Mouse (Mus musculus): Measurements from ENCODE around the gene Klrb1c. TPM values are rescaled to one million over a fixed set of nuclear protein-coding genes. Genes with fewer than 3 reads are reported as not detected.

Klrb1c gene
- total RNA-seq (2014; rRNA removed): 0.09 and 0.77 TPM in 2 replicates
- 0.09 and 0.25 TPM in 2 replicates for polyA plus RNA-seq (2015; fragmentation: Nextera tagmentation; extraction: Ambion mirVana)

DNA sequence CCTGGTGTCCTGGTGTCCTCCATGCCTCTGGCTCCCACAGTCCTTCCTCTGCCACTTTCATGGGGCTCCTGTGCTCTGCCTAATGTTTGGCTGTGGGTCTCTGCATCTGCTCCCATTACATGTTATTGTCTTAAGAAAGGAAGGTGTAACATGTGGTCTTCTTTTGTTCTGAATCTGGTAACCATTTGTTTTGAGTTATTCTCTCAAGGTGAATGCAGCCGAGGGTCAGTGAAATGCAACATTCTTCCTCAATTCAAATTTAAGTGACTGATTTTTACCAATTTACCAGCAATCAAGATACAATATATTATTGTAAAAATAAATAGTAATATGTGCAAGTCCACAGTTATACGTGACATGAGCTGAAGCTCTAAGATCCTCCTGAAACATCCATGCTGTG is at the start of gene Klrb1c:
Gene Klrb1c (minus strand): TSS at position 101 of the 400 bp plus-strand sequence.
- ATAC-seq (ENCODE audit: low FRiP score) (no peak), DNase-seq (ENCODE audit: low spot score) (no peak)
- no peaks in the 10 kb centered on the region for H3K36me3 ChIP-seq (ENCODE audit: insufficient read depth, low read length)
- WGBS: 94% methylated on average over 2 of the region's 2 CpGs
- H3K27ac ChIP-seq (ENCODE audit: low read depth, low read length): no peak within 1 kb of the TSS
- no peak within 1 kb of the TSS for H3K4me2 ChIP-seq (ENCODE audit: low read depth, low read length, poor library complexity, severe bottlenecking)
- H3K4me3 ChIP-seq (ENCODE audit: low read depth, low read length): no peak within 1 kb of the TSS
- no peaks in the 10 kb centered on the region for H3K4me1 ChIP-seq (ENCODE audit: insufficient read depth, low read length)
- H3K27me3 ChIP-seq (ENCODE audit: insufficient read depth, low read length): no peaks in the 10 kb centered on the region
- 0 out of 2 replicates have a peak, but pooled peaks cover 3% of the 10 kb centered on the region for H3K9me3 ChIP-seq (ENCODE audit: low read length)
- no peak for TF ChIP-seq CTCF (IDR thresholded peaks at IDR 0.05)
- no peak within 1 kb of the TSS for H3K9ac ChIP-seq (replicated peaks; ENCODE audit: low read length, poor library complexity, severe bottlenecking)

DNA sequence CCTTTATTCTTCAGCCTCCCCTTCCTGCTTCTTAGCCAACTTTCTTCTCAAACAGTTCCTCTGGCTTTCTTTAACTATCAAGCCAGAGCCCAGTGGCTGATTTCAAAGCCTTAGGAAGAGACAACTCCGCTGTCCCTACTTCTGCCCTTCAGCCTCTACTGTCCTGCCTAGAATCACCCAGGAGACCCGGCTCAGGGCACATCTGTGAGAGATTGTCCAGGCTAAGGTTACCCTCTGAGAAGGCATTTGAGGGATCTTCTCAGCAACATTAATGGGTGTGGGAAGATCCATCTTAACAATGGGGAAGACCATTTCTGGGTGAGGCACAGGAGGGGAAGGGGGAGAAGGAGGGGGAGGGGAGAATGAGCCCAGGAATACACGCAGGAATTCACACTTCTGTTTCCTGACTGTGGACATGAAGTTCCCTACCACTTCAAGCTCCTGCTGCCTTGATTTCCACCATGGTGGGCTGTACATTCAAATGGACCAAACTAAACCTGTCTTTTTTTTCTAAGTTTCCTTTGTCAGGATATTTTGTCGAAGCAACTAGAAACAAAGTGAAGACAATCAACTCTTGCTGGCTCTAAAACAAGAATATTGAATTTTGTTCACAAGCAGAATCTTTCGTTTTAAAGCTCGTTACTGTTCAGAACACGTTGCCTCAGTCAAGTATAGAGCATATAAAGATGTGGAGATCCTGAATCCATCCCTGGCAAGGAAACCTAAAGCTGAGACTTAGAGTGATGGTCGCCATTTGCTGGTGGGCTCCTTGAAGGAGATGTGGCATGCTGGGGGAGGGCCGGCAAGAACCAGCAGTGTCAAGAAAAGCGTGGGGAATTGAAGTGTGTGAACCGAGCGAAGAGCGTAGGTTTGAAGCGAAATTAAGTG is 48.7 kb upstream of the Klrb1c start:
- Histone ChIP-seq H3K4me2 (ENCODE audit: low read depth, low read length, poor library complexity, severe bottlenecking) (peak overlapping the region; percentile 59), H3K4me3 (ENCODE audit: low read depth, low read length) (peak overlapping the region; percentile 78), H3K27me3 (ENCODE audit: insufficient read depth, low read length) (no peaks in the 10 kb centered on the region), H3K36me3 (ENCODE audit: insufficient read depth, low read length) (no peaks in the 10 kb centered on the region), H3K27ac (ENCODE audit: low read depth, low read length) (peak overlapping the region; percentile 95), H3K9me3 (ENCODE audit: low read length) (no peaks in the 10 kb centered on the region), H3K9ac (replicated peaks; ENCODE audit: low read length, poor library complexity, severe bottlenecking) (peak overlapping the region; percentile 71), H3K4me1 (ENCODE audit: insufficient read depth, low read length) (no peaks in the 10 kb centered on the region)
- TF ChIP-seq CTCF (IDR thresholded peaks at IDR 0.05): no peak
- DNase-seq (ENCODE audit: low spot score) (peak; percentile 50), ATAC-seq (ENCODE audit: low FRiP score) (peak; percentile 42)
- 2% methylated on average over 14 of the region's 14 CpGs for WGBS

DNA sequence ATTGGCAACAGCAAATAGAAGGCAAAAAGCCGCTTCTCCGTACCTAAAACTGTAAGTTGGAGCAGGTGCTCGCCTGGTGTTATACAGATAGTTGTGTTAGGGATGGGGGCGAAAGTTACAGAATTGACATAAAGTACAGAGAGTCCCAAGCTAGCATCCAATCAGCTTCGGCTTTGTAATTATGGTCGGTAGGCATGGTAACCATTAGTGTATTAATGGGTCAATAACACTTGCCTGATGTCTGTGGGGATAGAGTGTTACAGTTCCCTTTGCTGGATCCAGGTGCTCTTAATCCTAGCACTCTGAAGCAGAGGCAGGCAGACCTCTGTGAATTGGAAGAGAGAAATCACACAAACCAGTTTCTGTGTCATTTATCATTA is 47.9 kb upstream of the Klrb1c start:
- no peak for TF ChIP-seq CTCF (IDR thresholded peaks at IDR 0.05)
- Histone ChIP-seq H3K27me3 (ENCODE audit: insufficient read depth, low read length) (no peaks in the 10 kb centered on the region), H3K4me2 (ENCODE audit: low read depth, low read length, poor library complexity, severe bottlenecking) (peak overlapping the region; percentile 59), H3K4me1 (ENCODE audit: insufficient read depth, low read length) (no peaks in the 10 kb centered on the region), H3K9ac (replicated peaks; ENCODE audit: low read length, poor library complexity, severe bottlenecking) (no peak overlapping the region), H3K36me3 (ENCODE audit: insufficient read depth, low read length) (no peaks in the 10 kb centered on the region), H3K9me3 (ENCODE audit: low read length) (no peaks in the 10 kb centered on the region), H3K27ac (ENCODE audit: low read depth, low read length) (peak overlapping the region; percentile 95), H3K4me3 (ENCODE audit: low read depth, low read length) (peak overlapping the region; percentile 78)
- DNase-seq (ENCODE audit: low spot score): no peak
- 86% methylated on average over 6 of the region's 6 CpGs for WGBS
- no peak for ATAC-seq (ENCODE audit: low FRiP score)

DNA sequence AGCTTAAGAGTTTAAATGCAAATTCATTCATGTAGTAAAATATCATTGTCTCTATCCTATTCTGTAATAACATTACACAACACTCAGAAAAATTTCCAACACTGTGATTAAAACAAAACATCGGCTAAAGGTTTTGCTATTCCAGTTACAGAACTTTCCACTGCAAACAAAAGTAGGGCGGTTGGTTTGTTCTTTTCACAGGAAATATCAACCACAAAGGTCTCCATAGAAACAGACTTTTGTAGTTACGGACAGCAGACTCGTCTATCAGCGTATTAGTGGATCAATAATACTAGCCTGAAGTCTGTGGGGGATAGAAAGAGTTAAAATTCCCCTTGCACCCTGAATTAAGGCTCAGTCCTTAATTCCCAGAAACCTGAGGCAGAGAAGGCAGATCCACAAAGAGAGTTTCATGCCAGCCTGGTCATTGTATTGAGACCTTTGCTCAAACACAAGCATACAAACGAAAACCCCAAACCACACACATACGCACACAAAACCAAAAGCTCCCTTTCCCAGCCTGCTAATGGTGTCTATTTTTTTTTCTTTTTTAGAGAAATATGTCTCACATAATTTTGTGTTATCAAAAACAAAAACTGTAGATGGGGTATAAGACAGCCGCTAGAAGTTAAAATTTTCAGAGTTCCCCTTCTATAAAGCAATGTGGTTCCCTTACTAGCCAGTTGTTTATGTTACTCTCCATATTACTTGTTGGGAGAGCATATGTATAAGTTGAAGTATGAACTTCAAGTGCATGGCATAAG is 47.4 kb upstream of the Klrb1c start:
- Histone ChIP-seq H3K9ac (replicated peaks; ENCODE audit: low read length, poor library complexity, severe bottlenecking) (no peak overlapping the region), H3K27ac (ENCODE audit: low read depth, low read length) (no peak overlapping the region), H3K27me3 (ENCODE audit: insufficient read depth, low read length) (no peaks in the 10 kb centered on the region), H3K4me1 (ENCODE audit: insufficient read depth, low read length) (no peaks in the 10 kb centered on the region), H3K4me2 (ENCODE audit: low read depth, low read length, poor library complexity, severe bottlenecking) (no peak overlapping the region), H3K36me3 (ENCODE audit: insufficient read depth, low read length) (no peaks in the 10 kb centered on the region), H3K4me3 (ENCODE audit: low read depth, low read length) (no peak overlapping the region), H3K9me3 (ENCODE audit: low read length) (no peaks in the 10 kb centered on the region)
- WGBS: 62% methylated on average over 8 of the region's 8 CpGs
- TF ChIP-seq CTCF (IDR thresholded peaks at IDR 0.05): no peak
- ATAC-seq (ENCODE audit: low FRiP score) (no peak), DNase-seq (ENCODE audit: low spot score) (no peak)

DNA sequence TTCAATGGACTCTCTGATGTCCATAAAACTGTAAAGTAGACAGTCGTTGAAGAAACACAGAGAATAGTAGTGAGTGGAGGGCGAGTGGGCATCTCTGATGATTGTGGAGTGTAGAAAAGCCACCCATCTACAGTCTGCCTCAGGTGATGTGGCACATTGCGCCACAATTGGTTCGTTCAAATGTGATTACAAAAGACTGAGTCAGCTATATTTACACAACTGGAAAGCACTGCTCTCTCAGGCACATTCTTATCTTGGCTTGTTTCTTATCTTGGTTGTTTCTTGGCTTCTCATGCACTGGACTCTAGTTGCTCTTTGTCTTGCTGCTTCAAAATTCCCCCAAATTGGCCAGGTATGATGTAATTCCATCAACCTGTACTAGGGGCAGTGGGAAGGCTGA is 46.6 kb upstream of the Klrb1c start:
- H3K9ac ChIP-seq (replicated peaks; ENCODE audit: low read length, poor library complexity, severe bottlenecking): no peak overlapping the region
- no peaks in the 10 kb centered on the region for H3K27me3 ChIP-seq (ENCODE audit: insufficient read depth, low read length)
- no peak for TF ChIP-seq CTCF (IDR thresholded peaks at IDR 0.05)
- no peak overlapping the region for H3K4me3 ChIP-seq (ENCODE audit: low read depth, low read length)
- WGBS: 91% methylated on average over 4 of the region's 4 CpGs
- ATAC-seq (ENCODE audit: low FRiP score): no peak
- H3K27ac ChIP-seq (ENCODE audit: low read depth, low read length): no peak overlapping the region
- DNase-seq (ENCODE audit: low spot score): no peak
- H3K9me3 ChIP-seq (ENCODE audit: low read length): no peaks in the 10 kb centered on the region
- H3K4me2 ChIP-seq (ENCODE audit: low read depth, low read length, poor library complexity, severe bottlenecking): no peak overlapping the region
- H3K4me1 ChIP-seq (ENCODE audit: insufficient read depth, low read length): no peaks in the 10 kb centered on the region
- H3K36me3 ChIP-seq (ENCODE audit: insufficient read depth, low read length): no peaks in the 10 kb centered on the region

DNA sequence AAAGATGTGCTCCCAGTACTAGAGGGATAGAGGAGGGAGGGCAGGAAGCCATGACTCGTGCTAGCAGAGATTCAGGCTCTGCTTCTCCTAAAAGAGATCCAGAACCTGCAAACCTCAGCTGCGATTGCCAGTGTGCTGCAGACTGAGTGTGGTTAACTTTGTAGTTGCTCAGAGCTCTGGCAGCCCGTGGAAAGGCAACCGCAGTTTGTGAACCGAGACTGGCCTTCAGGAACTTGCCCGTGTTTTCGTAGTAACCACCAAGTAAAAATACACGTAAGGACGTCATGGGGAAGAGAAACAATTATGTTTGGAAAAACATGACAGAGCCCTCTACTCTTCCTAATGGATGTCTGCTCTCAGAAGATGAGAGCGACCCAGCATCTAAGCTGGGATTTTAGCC is 44.0 kb upstream of the Klrb1c start:
- H3K27ac ChIP-seq (ENCODE audit: low read depth, low read length): no peak overlapping the region
- no peak for ATAC-seq (ENCODE audit: low FRiP score)
- H3K4me3 ChIP-seq (ENCODE audit: low read depth, low read length): no peak overlapping the region
- no peaks in the 10 kb centered on the region for H3K9me3 ChIP-seq (ENCODE audit: low read length)
- no peak for TF ChIP-seq CTCF (IDR thresholded peaks at IDR 0.05)
- H3K4me1 ChIP-seq (ENCODE audit: insufficient read depth, low read length): no peaks in the 10 kb centered on the region
- no peak overlapping the region for H3K4me2 ChIP-seq (ENCODE audit: low read depth, low read length, poor library complexity, severe bottlenecking)
- no peak overlapping the region for H3K9ac ChIP-seq (replicated peaks; ENCODE audit: low read length, poor library complexity, severe bottlenecking)
- H3K36me3 ChIP-seq (ENCODE audit: insufficient read depth, low read length): no peaks in the 10 kb centered on the region
- DNase-seq (ENCODE audit: low spot score): no peak
- no peaks in the 10 kb centered on the region for H3K27me3 ChIP-seq (ENCODE audit: insufficient read depth, low read length)
- 83% methylated on average over 10 of the region's 10 CpGs for whole genome bisulfite sequencing
